Mouse (Mus musculus): Measurements from ENCODE around the gene H2-Ke6.

DNA sequence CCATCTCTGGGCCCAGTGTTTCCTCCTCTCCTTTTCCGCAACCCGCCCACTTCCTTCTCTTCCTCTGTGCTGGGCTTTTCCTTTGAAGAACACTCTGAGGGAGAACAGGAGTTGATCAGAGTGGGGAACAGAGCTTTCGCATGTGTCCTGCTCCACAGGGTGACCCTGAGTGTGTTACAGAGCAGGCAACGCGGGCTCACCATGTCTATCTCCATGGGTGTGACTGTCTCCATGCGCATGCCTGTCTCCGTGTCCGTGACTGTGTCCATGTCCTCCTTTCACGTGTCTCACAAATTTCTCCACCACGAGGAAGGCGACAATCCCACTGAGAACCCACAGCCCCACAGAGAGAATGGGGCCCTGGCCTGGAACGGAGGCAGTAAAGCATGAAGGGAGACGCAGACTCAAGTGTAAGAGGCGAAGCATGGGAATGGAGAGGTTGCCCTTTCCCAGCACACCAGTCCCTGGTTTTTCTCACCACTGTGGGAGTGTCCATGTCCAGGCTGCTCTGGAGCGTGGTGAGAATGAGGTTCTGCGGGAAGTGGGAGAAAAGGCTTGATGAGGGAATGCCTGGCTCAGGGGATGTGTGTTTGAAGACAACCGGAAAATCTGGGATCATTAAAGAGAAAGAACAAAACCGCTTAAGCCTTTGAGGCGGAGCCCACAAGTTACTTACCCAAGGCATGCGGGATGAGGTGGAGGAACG lies 2.2 kb upstream of the H2-Ke6 start:
- TF ChIP-seq CTCF (IDR thresholded peaks at IDR 0.05; ENCODE audit: low read depth, low read length) (no peak), GATA1 (IDR thresholded peaks at IDR 0.05; ENCODE audit: borderline replicate concordance, low read length) (no peak), GATA2 (IDR thresholded peaks at IDR 0.05; ENCODE audit: borderline replicate concordance, low read depth, low read length) (no peak), TAL1 (conservative IDR thresholded peaks at IDR 0.05; ENCODE audit: low read depth, low read length) (no peak), POLR2AphosphoS5 (IDR thresholded peaks at IDR 0.05; ENCODE audit: insufficient replicate concordance, low read depth, low read length) (no peak)

Measured in G1E (cell line).